Mouse (Mus musculus) embryo, embryonic 10.5 days (tissue): ENCODE measurements at regions not wholly inside any gene's neighbourhood (a gene's known extent, or its start where the extent isn't known, plus 50 kb on each side); places are given as distances from the start of the nearest gene placed in this dataset.
A peak's percentile ranks its signal among the peaks of the same experiment; 100 is the strongest.

ENCODE experiments used
- DNase-seq: peaks from one replicate; pipeline ENCODE4 v3.0.0-alpha.2; 2015; ENCODE audit warnings: low spot score

DNA sequence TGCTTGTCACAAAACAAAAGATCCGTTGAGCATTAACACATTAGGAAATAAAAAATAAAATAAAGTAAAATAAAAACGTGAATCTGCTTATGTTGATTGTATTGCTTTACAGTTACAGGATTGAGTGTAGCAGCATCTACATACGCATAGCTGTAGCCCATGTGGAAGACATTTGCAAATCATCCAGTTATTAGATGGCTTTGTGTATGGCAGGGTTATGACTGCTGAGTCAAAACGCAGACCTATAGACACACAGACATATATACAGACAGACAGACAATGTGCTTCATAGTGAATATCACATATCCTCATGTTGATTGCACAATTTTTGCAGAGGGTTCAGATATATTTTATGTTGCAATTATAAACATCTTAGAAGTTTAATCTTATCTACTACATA is 64.5 kb downstream of the Gm11146 start:
- DNase-seq = no peak

DNA sequence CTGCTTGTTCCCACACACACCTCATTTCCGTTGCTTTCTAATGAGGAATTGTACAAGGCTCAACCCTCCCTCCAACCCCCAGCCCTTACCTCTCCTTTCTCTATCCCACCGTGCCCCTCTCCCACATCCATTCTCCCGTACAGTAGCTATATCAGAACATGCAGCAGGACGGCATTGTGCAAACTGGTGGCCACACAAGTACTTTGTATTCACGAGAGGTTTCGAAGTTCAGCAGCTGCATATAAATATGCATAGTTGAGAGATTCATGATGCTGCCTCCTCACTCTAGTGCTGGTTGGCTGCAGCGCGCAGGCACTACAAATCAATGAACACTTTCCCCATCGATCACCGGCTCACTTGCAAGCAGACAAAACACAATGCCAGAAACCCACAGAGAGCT is 65.1 kb downstream of the Gm11146 start:
- peak; percentile 34 for DNase-seq

DNA sequence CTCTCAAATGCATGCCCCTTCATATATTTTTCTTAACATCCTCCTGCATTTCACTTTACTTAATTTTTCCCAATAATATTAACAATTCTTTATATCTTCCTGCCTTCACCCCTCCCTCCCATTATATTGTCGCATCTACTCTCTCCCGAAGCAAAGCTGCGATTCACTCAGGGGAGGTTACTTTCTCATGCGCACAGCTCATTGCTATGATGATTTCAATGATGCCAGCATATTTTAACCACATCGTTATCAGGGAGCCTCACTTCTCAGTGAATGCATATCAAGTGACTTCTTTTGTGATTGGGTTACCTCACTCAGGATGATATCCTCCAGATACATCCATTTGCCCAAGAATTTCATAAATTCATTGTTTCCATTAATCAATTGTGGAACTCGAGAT is 65.6 kb downstream of the Gm11146 start:
- DNase-seq = no peak

DNA sequence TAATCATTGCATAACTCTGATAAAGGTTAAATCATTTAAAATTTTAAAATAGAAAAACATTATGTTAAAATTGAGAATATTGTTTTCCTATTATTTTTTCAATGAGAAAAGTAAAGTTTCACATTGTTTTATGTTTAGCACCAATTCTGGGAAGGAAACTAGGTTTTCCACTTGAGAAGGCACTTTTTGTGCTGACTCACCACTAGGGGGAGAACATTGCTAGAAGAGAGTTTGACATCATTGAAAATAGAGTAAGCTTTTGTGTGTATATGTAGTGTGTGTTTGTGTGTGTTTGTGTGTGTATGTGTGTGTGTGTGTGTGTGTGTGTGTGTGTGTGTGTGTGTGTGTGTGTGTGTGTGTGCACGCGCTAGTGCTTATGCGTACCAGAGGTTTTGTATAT is 66.9 kb downstream of the Gm11146 start:
- peak; percentile 67 for DNase-seq

DNA sequence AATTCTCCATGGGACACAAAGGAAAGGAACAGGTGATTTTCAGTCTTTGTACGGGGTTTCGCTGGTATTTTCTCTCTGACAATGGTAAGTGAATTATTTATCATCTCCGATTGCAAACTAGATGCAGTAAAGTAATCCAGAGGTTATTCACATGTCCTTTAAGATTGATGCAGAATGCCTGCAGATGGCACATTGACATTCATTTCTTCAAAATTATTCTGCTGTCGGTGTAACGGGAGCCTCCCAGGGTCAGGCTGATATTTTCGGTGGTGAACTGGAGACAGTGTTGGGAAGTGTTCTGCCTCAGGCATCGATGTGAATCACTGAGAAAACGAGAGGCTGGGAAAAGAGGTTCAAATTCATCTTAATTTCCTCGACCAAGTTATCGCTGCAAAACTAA is 70.3 kb downstream of the Gm11146 start:
- DNase-seq = no peak

DNA sequence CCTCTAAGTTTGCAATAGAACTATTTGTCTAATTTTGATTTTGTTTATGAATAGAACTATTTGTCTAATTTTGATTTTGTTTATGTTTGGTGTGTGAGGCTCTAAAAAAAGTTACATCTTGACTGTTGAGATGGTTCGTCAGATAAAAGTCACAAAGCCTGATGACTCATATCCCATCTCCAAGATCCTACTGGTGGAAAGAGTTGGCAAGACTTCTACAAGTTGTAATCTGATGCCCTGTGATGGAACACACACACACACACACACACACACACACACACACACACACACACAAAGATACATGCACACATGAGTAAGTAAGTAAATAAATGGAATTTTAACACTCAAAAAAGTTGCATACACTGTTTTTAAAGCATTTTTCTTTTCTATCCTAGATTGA is 73.9 kb downstream of the Gm11146 start:
- DNase-seq = no peak

DNA sequence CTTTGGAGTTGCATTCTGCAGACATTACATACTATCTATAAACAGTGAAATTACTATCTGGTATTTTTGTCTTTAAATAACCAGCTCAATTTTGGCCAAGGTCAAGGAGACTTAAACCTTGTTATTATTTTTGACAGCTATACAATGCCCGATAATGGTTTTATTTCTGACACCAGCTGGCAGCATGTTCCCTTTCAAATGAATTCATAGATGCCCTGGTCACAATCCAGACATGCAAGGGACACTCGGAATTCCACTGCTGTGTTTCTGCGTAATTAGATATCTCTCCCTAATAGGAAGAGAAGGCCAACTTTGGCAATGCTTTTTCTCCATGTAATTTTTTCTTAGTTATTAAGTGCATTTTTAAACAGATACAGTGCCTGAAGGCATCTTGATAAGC is 87.3 kb downstream of the Gm11146 start:
- DNase-seq = no peak

DNA sequence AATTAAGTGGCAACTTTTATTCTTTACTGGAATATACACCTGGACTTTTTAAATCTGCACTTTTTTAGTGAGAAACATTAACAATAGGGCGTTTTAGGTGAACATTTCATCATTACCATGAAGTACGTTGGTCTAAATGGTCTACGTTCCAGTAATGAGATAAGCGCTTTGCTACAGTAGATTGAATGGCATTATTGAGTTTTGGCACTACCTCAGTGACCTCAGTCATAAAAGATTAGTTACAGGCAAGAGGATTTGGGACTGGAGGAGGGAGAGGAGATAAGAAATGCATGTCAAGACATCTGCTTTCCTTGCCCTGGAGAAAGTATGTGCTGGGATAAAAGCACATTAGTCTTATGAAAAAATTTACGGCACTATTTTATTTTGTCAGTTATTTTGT is 98.3 kb downstream of the Gm11146 start:
- DNase-seq = no peak

DNA sequence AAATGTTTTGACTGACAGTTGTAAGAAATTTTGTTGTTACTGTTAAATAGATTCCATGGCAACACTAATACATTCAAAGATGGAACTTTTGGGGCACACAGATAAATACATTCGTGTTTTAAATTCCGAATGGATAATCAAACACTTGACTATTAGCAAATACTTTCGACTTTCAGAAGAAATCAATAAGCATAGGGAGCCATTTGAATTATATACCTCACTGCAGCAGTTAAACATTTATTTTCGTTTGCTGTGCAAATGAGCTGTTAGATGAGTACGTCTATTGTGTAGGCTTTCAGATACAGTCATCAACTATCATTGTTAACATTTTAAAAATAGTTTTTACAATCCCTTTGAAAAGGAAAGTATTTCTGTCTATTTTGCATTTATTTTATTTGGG is 99.0 kb downstream of the Gm11146 start:
- DNase-seq = no peak

DNA sequence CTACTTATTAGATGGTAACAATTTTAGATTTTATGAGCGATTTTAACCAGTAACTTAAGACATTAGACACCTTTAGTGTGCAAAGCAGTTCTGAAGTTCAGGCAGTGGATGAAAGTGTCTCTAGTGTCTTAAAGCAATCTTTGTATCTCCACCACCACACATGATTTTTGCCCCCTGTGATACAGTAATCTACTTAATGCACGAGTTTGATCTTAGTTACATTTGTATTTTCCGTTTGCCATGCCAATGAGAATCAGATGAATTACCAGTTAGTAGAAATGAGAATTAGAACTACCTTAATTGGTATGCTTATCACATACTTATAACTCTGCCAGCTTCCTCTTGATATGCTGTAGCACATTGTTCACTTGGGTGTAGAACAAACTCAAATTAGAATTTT is 99.9 kb downstream of the Gm11146 start:
- no peak for DNase-seq

DNA sequence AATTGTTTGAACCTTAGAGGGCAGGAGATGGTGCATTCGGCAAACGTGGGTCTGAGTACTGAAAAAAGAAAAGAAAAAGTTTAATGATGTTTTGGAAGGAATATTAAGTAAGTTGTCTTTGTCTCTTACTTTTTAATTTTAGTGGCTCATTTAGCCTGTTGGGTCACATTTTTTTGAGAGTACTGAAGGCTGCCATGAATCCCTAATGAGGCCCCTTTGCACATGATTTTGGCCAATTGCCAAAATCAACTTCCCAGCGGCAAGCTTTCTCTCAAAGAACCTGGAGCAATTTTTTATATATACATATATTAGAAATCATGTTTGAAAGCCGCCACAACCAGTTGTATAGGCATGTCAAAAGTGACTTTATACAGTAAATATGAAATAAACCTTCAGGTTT is 100.9 kb downstream of the Gm11146 start:
- no peak for DNase-seq

DNA sequence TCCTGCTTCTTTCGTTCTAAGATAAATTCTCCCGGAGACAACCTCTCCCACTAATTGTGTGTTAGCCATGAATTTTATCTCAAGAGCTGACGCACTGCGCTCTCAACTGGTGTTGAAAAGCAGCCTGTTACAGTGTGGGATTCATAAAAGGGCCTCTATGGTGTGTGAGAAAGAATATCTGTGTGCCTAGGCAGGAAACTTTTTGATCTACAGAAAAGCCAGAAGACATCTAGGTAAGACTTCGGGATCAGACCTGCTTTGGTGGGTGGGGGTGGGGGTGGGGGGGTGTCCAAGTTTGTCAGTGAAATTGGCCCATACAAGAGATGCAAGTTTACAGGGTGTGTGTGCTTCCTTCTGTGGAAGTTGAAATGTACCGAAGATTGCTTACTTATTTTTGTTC is 101.5 kb downstream of the Gm11146 start:
- DNase-seq = peak; percentile 22

DNA sequence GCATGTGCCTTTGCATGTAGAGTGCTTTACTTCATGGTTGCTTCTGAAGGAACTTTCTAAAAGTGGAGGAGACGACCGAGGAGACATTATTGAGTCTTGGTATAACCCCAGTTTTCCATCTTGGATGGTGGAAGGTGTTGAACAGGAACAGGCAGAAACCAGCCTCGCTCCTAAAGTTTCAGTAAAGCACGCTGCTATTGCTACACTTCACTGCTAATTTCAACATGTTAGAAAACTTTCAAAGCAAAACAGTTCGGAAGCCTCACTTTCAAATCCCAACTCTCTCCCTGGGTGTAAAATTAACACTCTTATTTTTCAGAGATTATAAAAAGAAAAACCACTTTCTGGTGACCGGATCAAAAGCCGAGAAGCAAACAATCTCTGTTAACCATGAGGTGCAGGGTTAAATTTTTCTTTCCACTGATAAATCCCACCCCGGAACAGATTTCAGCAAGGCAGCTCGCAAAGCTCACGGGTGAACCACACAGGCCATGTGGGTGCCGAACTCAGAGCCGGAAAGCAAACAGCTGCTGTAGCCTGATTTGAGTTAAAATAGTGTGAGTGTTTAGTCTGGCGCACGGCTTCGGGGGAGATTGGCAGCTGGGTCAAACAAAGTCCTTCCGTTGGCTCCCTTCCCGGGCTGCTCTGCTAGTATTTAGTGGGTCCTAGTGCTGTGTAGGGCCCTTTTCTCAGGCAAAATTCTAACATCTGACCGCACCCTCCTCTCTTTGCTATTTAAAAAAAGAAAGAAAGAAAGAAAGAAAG is 102.2 kb downstream of the Gm11146 start:
- DNase-seq = peak; percentile 70

DNA sequence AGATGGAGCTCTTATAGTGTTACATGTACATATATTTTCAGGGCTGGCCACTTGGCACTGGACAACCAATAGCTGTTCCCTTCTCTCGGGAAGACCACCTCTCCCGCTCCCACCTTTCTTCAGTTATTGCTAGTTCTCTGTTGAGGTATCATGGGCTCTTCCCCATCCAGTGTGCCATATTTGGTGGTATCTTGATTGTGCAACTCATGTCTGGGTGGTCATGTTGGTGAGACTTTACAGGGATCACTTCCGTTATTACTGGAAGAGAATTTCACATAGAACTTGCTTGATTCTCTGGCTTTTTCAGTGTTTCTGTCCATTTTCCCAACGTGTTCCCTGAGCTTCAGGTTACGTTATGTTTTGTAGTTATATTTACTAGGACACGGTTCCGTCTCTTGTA is 106.6 kb downstream of the Gm11146 start:
- DNase-seq = no peak

DNA sequence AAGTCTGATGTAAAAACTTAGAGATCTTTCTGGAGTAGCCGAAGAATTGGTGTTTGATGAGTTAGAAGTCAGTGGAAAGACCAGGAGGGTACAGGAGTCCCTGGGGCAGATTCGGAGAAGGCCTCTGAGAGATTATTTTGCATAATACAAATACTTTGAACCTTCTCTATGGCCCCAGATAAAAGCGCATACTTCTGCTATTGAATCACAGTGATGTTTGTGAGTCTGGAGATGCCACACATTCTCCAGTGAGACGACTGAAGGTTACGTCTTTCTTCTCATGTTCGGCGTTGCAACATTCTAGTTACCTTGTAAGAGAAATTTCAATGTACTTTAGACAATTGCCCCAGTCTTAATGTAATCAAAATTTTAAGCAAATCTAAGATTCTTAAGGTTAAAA is 107.9 kb downstream of the Gm11146 start:
- DNase-seq = no peak

DNA sequence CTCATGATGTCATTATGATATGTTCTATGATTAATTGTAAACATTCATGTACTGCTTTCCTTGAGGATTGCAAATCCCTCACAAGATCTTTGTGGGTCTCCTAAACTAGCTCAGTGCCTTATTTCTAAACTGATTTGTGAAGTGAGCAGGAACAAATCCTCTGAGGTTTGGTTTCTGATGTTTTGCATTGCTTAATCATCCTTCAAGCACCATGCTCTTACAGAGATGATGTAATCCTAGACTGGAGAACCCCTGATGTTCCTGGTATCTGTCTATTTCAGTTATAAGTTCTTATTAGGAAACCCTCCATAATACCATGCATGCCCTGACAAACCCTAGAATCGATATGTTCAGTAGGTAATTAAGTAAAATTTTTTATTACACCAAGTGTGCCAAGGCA is 113.7 kb downstream of the Gm11146 start:
- DNase-seq = no peak

DNA sequence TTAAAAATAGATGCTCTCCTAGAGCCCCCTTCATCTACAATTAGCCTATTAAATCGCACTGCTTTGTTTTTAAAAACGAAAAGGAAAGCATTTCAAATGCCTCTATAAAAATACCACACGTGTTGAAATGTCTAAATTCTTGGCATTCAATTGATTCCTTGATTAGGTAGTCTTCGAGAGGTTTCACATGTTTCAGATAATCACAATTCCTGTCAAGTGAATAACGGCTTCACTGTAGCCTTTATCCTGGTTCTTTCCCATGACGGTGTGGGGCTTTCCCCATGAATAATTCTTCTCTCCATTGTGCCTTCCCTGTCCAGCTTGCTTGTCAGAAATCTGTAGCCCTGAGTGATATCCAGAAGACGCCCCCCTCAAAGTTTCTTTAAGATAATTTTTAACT is 122.1 kb downstream of the Gm11146 start:
- DNase-seq = no peak

DNA sequence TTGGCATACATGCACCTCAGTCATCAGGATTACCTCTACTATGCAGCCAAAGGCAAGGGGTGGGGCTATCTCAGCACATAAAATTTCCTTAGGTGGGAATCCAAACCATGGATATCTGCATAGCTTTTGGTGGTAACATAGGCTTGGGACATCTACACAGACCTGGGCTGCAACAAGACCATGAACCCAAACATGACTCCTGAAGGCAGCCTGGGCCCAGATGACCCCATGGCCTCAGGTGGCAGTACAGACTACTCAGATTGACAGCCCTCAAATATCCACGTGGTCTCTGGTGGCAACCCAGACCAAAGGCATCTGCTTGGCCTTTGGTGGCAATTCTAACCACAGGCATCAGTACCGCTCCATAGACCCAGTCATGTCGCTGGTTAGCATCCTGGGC is 130.0 kb downstream of the Gm11146 start:
- DNase-seq = no peak

DNA sequence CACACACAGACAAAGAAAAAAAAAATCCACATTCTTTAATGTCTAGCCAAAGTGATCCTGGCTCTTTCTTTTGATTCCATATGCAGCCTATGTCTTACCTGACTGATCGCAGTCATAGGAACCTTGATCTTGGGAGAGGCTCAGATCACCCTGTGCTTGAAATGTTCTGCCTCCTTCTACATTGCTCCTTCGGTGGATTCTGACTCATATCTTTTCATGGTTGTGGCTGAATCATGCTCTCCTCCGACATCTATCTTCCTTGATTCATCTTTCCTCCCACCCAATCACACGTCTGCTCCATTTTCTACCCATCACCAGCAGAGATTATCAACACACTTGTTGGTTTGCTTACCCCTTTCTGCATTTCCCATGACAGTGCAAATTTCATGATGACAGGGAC is 132.0 kb downstream of the Gm11146 start:
- no peak for DNase-seq

DNA sequence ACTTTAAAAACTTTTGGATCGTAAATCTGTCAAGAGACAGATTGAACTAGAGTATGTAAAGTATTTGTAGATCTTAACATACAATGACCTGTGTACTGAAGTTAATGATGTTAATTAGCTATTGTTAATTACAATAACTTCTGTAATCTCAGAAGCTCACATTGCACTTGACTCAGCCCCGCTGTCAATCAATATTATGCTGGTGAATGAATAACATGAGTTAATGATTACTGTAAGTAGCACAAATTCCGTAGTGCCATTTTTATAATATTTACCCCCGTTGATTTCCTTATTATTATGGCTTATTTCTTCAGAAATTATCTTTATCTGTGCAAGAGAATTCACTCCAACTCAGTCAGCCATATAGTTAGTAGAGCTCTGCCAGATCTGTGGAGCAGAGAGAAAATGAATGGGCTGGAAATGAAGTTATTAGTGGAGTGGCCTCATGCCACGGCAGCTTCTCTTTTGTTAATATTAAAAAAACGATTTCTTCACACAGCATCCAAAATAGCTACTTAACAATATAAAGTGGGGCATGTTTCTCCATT is 132.5 kb downstream of the Gm11146 start:
- no peak for DNase-seq

DNA sequence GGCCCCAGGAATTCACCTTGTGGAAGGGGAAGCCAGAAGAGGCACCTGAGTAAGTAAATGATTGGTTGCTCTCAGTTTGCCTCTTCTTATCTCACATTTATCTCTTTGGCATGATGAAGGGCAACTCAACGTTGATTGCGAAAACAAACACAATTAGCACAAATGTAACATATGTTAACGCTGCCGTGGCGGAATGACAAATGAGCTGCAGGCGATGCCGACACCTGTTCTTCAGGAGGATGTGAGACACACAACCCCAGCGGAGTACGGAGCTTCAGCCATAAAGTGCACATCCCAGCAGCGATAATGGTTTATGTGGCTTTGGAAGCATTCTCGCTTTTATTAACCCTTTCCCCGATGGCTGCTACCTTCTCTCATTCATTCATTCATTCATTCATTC is 134.7 kb downstream of the Gm11146 start:
- no peak for DNase-seq

DNA sequence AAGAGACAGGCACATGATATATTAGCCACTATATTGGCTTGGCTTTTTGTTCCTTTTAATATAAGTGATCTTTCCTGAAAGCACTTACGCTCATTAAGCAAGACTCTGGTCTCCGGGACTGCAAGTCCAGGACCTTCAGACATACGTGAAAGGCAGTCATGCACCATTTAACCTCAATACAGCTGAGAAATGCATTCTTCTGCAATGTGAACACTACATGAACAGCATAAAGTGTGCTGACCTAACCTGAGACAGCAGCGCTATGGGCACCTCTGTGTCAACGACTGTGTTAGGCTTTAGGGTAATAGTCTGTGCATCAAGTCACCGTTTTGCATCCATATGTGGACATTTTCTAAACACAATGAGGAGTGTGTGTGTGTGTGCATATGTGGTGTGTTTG is 137.3 kb downstream of the Gm11146 start:
- DNase-seq = peak; percentile 13

DNA sequence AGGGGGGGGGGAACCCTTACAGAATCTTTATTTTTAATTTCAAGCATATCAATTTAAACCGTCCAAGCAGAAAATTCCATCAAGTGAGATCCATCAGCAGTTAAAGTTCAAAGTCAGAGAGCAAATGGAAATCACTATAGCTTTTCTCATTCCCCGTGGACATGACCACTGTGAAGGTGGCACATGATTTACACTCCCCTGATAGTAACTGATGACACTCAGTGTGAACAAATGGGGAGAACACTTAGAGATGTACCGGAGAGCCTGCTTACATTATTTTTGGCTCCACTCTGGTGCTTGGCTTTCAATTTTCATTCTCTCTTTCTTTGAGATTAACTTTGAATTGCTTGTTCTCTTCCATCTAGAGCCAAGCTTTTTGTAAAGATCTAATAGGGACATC is 140.0 kb downstream of the Gm11146 start:
- DNase-seq = no peak

DNA sequence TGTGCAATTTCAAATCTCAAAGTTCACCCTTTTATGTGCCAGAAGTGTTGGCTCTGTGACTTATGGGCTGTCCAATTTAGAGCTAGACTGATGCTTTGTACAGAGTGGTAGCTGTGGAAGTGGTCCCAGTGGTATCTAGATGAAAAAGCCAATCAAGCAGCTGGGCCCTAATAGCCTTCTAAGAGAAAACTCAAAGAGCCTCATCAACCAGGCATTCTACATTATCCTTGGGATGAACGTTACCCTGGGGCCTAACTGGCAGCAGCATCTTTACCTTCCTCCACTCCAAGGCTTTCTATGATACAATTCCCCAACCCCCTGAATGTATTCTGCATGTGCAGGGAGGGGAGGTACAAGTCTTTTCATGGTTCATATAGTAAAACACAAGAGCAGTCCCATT is 140.4 kb downstream of the Gm11146 start:
- DNase-seq = no peak
